Mouse (Mus musculus) heart, embryonic 14.5 days (tissue): ENCODE measurements around the gene Fam222b. TPM values are rescaled to one million over a fixed set of nuclear protein-coding genes. Genes with fewer than 3 reads are reported as not detected.

Experiments used
- ATAC-seq: fragments of 200-750 bp; cut with Nextera tagmentation; 2 replicates; pipeline ENCODE4 v1.8.0; 2017; ENCODE audit warnings: low read depth, moderate TSS enrichment; ENCODE audit not compliant: insufficient number of reproducible peaks, insufficient read depth, low FRiP score
- H3K27ac ChIP-seq, 2 experiments: fragments of 200-500 bp in 1 of 2; fragments of 300-500 bp in 1 of 2; sonication (generic) in 1 of 2; replicated peaks in 1 of 2; 2 replicates each; pipeline ENCODE4 v1.5.1; 2012 to 2014; ENCODE audit warnings: low read depth in 2 of 2, low read length in 2 of 2, control low read depth in 1 of 2, mild to moderate bottlenecking in 1 of 2, mixed read lengths in 1 of 2; ENCODE audit not compliant: control insufficient read depth in 1 of 2, insufficient read depth in 1 of 2
- H3K27me3 ChIP-seq: fragments of 300-500 bp; sonication (generic); 2 replicates; pipeline ENCODE4 v1.6.1; 2014; ENCODE audit warnings: mild to moderate bottlenecking, low read length, control low read depth; ENCODE audit not compliant: control insufficient read depth, insufficient read depth
- H3K36me3 ChIP-seq: fragments of 300-500 bp; sonication (generic); 2 replicates; pipeline ENCODE4 v1.6.1; 2014; ENCODE audit warnings: mild to moderate bottlenecking, control low read depth, low read length, mixed read lengths; ENCODE audit not compliant: control insufficient read depth, insufficient read depth
- H3K4me1 ChIP-seq, 2 experiments: fragments of 200-500 bp in 1 of 2; fragments of 300-500 bp in 1 of 2; sonication (generic) in 1 of 2; 2 replicates each; pipeline ENCODE4 v1.6.1; 2012 to 2014; ENCODE audit warnings: low read length in 2 of 2, control low read depth in 1 of 2, mixed read lengths in 1 of 2; ENCODE audit not compliant: control insufficient read depth in 2 of 2, insufficient read depth in 2 of 2
- H3K4me2 ChIP-seq: fragments of 300-500 bp; sonication (generic); 2 replicates; pipeline ENCODE4 v1.6.1; 2014; ENCODE audit warnings: mild to moderate bottlenecking, low read length
- H3K4me3 ChIP-seq, 2 experiments: fragments of 200-500 bp in 1 of 2; fragments of 300-500 bp in 1 of 2; sonication (generic) in 1 of 2; 2 replicates each; pipeline ENCODE4 v1.5.1; 2012 to 2014; ENCODE audit warnings: low read length in 2 of 2, mild to moderate bottlenecking in 2 of 2, control low read depth in 1 of 2, low read depth in 1 of 2, moderate library complexity in 1 of 2; ENCODE audit not compliant: control insufficient read depth in 1 of 2, insufficient read depth in 1 of 2
- H3K9ac ChIP-seq: fragments of 300-500 bp; sonication (generic); 2 replicates; pipeline ENCODE4 v1.6.1; 2014; ENCODE audit warnings: mild to moderate bottlenecking, low read length
- H3K9me3 ChIP-seq: fragments of 300-500 bp; sonication (generic); 2 replicates; pipeline ENCODE4 v1.6.1; 2016; ENCODE audit warnings: low read length, control low read depth; ENCODE audit not compliant: control insufficient read depth
- WGBS: fragments of 180-500 bp; shearing (Covaris S2); extraction: QIAGEN DNeasy Blood & Tissue Kit; methylation state at CpG from one replicate; pipeline ENCODE4 v1.1.7; 2014; 5-methylcytosine and 5-hydroxymethylcytosine counted together
- polyA plus RNA-seq: library from polyadenylated mRNA; unstranded; fragments of >200 nt; fragmentation: Nextera tagmentation; extraction: Ambion mirVana; gene quantifications from 2 replicates; pipeline ENCODE4 v1.2.1, GENCODE M21; 2014

The Fam222b gene
- polyA plus RNA-seq, 1 experiment from 2014 or later, result 17.0 TPM

DNA sequence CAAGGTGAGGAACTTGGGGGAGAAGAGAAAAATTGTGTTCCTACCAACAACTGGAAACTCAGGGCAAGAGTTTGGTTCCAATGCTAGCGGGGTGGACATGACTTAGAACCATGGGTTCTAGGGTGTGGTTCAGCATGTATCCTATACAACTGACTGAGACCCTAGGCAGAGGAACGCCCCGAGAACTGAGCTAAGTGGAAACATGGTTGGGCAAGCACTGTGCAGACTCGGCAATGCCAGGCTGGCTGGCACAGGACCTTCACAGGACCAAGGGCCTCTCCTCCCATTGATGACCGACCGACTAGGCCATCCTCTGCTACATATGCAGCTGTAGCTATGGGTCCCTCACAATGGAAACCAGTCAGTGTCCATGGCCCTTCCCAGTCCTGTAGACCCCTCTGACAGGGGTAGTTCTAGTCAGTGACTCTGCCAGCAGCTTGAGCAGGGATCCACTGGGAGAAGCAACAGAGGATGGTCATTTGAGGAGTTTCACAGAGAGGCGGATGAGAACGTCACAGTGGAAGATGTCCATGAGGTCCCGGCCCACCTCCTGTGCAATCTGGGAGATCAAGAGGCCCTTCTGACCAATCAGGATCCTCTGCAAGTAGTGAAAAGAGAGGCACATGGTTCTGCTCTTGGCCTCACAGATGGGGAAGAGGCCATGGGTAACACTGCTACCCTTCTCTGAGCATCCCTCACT lies 20.7 kb upstream of the Fam222b start:
- no peak overlapping the region for H3K4me3 ChIP-seq
- no peaks in the 10 kb centered on the region for H3K4me1 ChIP-seq
- H3K9ac ChIP-seq, result no peak overlapping the region
- H3K9me3 ChIP-seq, result no peaks in the 10 kb centered on the region
- H3K27ac ChIP-seq, result no peak overlapping the region
- 93% methylated on average over 9 of the region's 9 CpGs for WGBS
- peaks cover 57% of the 10 kb centered on the region for H3K36me3 ChIP-seq
- H3K27me3 ChIP-seq, result no peaks in the 10 kb centered on the region
- H3K4me2 ChIP-seq, result no peak overlapping the region
- no peak for ATAC-seq

DNA sequence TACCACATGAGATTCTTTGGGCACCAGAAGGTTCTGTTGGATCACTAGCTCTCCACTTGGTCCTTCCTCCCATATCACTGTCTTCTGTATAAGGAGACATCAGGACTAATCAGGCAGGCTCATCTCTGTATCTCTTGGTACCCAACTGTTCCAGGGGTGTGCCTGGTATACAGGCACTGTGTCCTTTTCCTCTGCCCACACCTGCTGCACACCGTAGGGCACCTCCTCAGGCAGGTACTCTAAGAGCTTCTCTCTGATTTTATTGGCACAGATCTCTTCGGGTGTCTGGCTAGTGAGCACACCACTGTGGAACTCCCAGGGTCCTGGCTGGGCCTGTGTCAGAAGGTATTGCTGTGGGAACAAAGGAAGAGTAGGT lies 20.2 kb upstream of the Fam222b start:
- Histone ChIP-seq H3K9ac (no peak overlapping the region), H3K27ac (no peak overlapping the region), H3K4me2 (no peak overlapping the region), H3K4me1 (no peaks in the 10 kb centered on the region), H3K27me3 (no peaks in the 10 kb centered on the region), H3K4me3 (no peak overlapping the region), H3K36me3 (peaks cover 57% of the 10 kb centered on the region), H3K9me3 (no peaks in the 10 kb centered on the region)
- ATAC-seq, result no peak
- 84% methylated on average over 2 of the region's 2 CpGs for WGBS

DNA sequence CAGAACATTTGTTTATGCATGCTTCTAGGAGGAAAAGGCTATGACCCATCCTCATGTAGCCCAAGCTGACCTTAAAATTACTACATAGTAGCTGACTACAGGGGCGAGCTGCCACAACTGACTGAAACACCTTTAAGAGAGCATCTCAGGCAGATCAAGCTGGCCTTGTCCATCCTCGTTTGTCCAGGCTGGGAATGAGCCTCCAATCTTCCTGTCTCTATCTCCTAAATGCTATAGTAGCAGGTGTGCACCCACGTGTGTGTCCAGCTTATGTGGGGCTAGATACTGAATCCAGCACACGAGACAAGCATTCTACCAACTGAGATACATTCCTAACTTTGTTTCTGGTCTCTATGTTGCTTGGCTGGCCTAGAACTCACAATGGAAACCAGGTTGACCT lies 19.8 kb upstream of the Fam222b start:
- H3K27me3 ChIP-seq, result no peaks in the 10 kb centered on the region
- no peak overlapping the region for H3K4me2 ChIP-seq
- H3K4me1 ChIP-seq, result peaks cover 2 to 4% of the 10 kb centered on the region in 2 experiments; a peak in 2 of 4 replicates
- no peak overlapping the region for H3K9ac ChIP-seq
- 86% methylated on average over 4 of the region's 4 CpGs for WGBS
- no peak overlapping the region for H3K27ac ChIP-seq
- peaks cover 57% of the 10 kb centered on the region for H3K36me3 ChIP-seq
- no peak for ATAC-seq
- no peak overlapping the region for H3K4me3 ChIP-seq
- H3K9me3 ChIP-seq, result no peaks in the 10 kb centered on the region

DNA sequence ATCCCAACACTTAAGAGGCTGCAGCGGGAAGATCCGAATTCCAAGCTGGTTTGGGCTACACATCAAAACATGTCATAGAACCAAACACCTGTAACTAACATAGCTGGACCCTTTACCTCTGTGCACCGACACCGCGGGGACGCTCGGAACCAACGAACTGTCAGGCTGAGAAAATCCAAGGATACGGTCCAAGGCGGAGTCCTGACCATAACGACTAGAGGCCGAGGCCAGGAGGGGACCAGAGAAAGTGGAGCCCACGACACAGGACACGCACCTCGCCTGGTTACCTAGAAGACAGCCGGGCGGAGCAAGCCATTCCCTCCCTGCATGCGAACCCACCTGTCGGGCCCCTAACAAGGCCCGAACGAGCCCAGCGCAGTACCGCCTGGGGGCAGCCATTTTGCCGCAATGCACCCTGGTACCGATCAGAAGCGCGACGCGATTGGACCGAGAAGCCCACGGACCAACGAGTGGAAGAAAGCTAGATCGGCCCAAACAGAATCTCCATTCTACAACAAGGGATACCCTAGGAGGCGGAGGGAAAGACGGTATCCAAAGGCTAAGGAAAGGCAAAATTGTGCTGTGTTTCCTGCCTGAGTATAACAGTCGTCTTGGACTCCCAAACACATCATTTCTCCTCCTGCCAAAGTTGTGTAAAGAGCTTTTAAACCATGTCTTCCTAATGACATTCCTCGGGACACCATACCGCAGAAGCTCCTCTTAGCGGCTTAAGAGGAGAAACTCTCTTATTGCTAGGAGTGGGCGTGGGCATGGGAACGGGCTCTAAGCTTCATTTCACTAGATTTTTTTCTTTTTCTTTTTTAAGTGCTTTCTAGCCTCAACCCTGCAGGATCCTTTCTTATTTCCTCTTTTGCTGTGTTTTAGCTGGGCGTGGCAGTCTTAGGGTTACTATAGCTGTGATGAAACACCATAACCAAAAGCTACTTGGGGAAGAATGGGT lies 14.2 kb upstream of the Fam222b start, which contains the start of gene Eral1:
Gene Eral1, minus strand, starts transcription at position 423 of the 961 bp plus-strand sequence.
- Histone ChIP-seq H3K4me1 (peaks cover 2 to 7% of the 10 kb centered on the region in 2 experiments; a peak in 3 of 4 replicates), H3K36me3 (peaks cover 25% of the 10 kb centered on the region), H3K9me3 (no peaks in the 10 kb centered on the region), H3K9ac (peak within 1 kb of the TSS; percentile 84), H3K27ac (peak within 1 kb of the TSS; percentile 61 to 74), H3K4me2 (peak within 1 kb of the TSS; percentile 79), H3K27me3 (no peaks in the 10 kb centered on the region), H3K4me3 (peak within 1 kb of the TSS; percentile 81 to 96)
- peak; percentile 80 for ATAC-seq
- 1% methylated on average over 42 of the region's 42 CpGs for WGBS

DNA sequence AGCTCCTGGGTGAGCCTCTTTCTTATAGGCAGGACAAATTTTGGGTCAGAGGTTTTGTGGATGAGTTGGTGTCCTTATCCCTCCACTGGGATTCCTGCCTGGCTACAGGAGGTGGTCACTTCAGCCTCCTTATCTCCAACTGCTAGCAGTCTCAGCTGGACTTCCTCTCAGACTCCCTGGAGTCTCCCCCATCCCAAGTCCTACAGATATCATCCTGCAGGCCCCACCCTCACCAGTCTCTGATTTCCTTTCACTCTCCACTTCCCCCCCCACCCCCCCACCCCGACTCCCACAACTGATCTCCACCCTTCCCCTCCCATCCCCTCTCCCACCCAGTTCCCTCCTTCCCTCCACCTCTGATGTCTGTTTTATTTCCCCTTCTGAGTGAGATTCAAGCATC lies 10.9 kb upstream of the Fam222b start:
- no peak overlapping the region for H3K9ac ChIP-seq
- H3K4me2 ChIP-seq, result no peak overlapping the region
- no peaks in the 10 kb centered on the region for H3K9me3 ChIP-seq
- WGBS, result 7% methylated on average over 1 of the region's 1 CpGs
- no peak overlapping the region for H3K4me3 ChIP-seq
- H3K27me3 ChIP-seq, result no peaks in the 10 kb centered on the region
- H3K27ac ChIP-seq, result peak overlapping the region in 1 of 2 experiments; percentile 28; a peak in 1 of 4 replicates
- peak; percentile 58; the same call in 1 of the 2 replicates for ATAC-seq
- peaks cover 2 to 7% of the 10 kb centered on the region in 2 experiments; a peak in 3 of 4 replicates for H3K4me1 ChIP-seq
- no peaks in the 10 kb centered on the region for H3K36me3 ChIP-seq

DNA sequence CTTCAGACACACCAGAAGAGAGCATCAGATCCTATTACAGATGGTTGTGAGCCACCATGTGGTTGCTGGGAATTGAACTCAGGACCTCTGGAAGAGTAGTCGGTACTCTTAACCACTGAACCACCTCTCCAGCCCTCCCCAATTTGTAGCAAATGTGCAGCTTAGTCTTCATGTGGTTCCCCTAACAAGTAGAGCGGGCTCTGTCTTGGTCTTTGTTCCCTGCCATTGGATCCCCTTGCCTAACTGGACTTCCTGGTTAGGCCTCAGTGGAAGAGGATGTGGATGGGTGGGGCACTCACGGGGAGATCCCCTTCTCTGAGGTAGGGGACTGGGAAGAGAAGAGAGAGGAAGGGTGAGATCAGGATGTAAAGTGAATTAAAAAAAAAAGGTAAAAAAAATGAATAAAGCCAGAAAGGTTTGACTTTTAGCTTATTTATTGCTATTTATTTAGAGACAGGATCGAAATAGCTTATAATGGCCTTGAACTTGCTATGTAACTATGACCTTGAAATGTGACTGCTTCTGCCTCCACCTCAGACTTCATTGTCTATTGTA lies 7.5 kb upstream of the Fam222b start:
- Histone ChIP-seq H3K9ac (no peak overlapping the region), H3K27ac (peak overlapping the region in 1 of 2 experiments; percentile 33; a peak in 1 of 4 replicates), H3K9me3 (no peaks in the 10 kb centered on the region), H3K36me3 (no peaks in the 10 kb centered on the region), H3K4me3 (no peak overlapping the region), H3K27me3 (no peaks in the 10 kb centered on the region), H3K4me1 (no peaks in the 10 kb centered on the region; a peak in 1 of 4 replicates), H3K4me2 (no peak overlapping the region)
- WGBS, result 72% methylated on average over 4 of the region's 4 CpGs
- no peak for ATAC-seq

DNA sequence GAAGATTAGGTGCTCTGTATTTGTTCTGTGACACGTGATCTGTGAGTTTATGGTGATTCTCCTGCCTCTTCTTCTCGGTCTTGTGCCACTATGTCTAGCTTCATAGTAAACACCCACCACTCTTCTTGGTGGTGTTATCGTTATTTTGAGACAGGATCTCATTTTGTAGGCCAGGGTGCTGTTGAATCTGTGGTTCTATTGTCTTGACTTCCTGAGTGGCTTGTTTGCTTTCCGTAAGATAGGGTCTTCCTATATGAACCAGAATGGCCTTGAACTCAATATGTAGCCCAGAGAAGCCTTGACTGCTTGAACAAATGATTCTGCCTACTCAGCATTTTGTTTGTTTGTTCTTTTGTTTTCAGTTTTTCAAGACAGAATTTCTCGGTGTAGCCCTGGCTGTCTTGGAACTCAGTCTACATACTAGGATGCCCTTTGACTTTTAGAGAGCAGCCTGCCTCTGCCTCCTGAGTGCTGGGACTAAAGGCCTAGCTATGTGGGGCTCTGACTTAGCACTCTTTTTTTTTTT lies 6.6 kb upstream of the Fam222b start:
- WGBS, result 61% methylated on average over 5 of the region's 5 CpGs
- no peaks in the 10 kb centered on the region for H3K27me3 ChIP-seq
- H3K27ac ChIP-seq, result peak overlapping the region; percentile 13 to 33; a peak in 1 of 4 replicates
- ATAC-seq, result no peak
- H3K36me3 ChIP-seq, result no peaks in the 10 kb centered on the region
- H3K4me1 ChIP-seq, result no peaks in the 10 kb centered on the region; a peak in 1 of 4 replicates
- no peak overlapping the region for H3K9ac ChIP-seq
- H3K4me2 ChIP-seq, result no peak overlapping the region
- no peak overlapping the region for H3K4me3 ChIP-seq
- no peaks in the 10 kb centered on the region for H3K9me3 ChIP-seq
